In the genomic region with DNA sequence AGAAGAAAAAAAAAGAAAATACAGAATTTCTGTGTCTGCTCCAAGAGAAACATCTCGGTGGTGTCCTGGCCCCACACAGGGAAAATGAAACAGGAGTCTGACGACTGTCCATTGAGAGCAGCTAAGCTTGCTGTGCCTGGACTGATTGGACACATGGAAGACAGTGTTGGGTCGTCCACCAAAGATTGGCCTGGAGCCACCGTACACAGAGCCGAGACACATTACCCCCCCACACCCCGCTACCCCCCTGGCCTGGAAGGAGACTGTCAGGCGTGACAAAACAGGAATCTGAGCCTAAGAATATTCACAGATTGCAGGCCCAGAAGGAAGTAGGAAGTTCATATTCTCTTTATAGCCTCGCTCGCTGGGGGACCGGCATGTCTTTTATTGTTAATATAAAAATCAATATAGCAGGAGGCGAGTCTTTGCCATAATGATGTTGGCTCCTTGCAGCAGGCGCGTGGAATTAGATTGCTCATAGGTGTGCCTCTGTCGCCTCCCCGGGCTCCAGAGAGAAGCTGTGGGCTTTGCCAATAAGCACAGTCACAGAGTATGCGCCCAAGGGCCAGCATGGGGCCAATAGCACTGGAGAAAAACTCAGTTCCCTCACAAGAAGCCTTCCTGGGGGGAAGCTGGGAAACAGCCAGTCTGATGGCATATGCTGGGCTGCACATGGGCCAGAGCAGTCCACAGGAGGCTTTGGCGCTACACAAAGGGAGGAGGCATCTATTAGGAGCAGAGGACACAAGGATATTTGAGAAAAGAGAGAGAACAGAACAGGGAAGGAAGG, we compare ENCODE assay signal across 8 mouse cellular contexts. TPM values are rescaled to one million over a fixed set of nuclear protein-coding genes. Genes with fewer than 3 reads are reported as not detected.
A peak's percentile ranks its signal among the peaks of the same experiment; 100 is the strongest.
DNase-seq lines count a peak whose midpoint lies in the region; ATAC-seq and TF ChIP-seq lines count a peak whose summit lies in the region.

No protein-coding gene starts in this region.

- no peak for TF ChIP-seq CTCF in forebrain, postnatal 0 days (IDR thresholded peaks at IDR 0.05; ENCODE audit: low read depth)
- no peak for TF ChIP-seq CTCF in lung, postnatal 0 days (IDR thresholded peaks at IDR 0.05)

- peak overlapping the region; percentile 61; the same call in 1 of the 2 replicates for H3K27ac ChIP-seq in forebrain, embryonic 12.5 days
- H3K27ac ChIP-seq in forebrain, postnatal 0 days (ENCODE audit: low read depth, low read length), result no peak overlapping the region
- peak overlapping the region; percentile 41; the same call in 1 of the 2 replicates for H3K27ac ChIP-seq in heart, embryonic 12.5 days (ENCODE audit: poor library complexity, severe bottlenecking)
- H3K27ac ChIP-seq in lung, postnatal 0 days (ENCODE audit: low read length), result no peak overlapping the region; the same call in 1 of the 2 replicates

- H3K4me1 ChIP-seq in forebrain, embryonic 12.5 days, result peaks cover 13% of the 10 kb centered on the region
- no peaks in the 10 kb centered on the region for H3K4me1 ChIP-seq in forebrain, postnatal 0 days (ENCODE audit: insufficient read depth)
- H3K4me1 ChIP-seq in heart, embryonic 12.5 days (replicated peaks), result 0 out of 2 replicates have a peak, but pooled peaks cover 3% of the 10 kb centered on the region
- H3K4me1 ChIP-seq in lung, postnatal 0 days (ENCODE audit: insufficient read depth, low read depth, low read length), result no peaks in the 10 kb centered on the region

- no peaks in the 10 kb centered on the region for H3K9me3 ChIP-seq in forebrain, embryonic 12.5 days
- H3K9me3 ChIP-seq in forebrain, postnatal 0 days (ENCODE audit: low read length), result no peaks in the 10 kb centered on the region
- H3K9me3 ChIP-seq in heart, embryonic 12.5 days (replicated peaks), result peaks cover 6% of the 10 kb centered on the region; the same call in 1 of the 2 replicates
- H3K9me3 ChIP-seq in lung, postnatal 0 days (ENCODE audit: low read length), result no peaks in the 10 kb centered on the region

- no peak for TF ChIP-seq EP300 in lung, postnatal 0 days (IDR thresholded peaks at IDR 0.05)

- H3K36me3 ChIP-seq in forebrain, embryonic 12.5 days (replicated peaks), result no peaks in the 10 kb centered on the region
- H3K36me3 ChIP-seq in forebrain, postnatal 0 days (ENCODE audit: insufficient read depth), result no peaks in the 10 kb centered on the region
- H3K36me3 ChIP-seq in heart, embryonic 12.5 days, result no peaks in the 10 kb centered on the region
- no peaks in the 10 kb centered on the region for H3K36me3 ChIP-seq in lung, postnatal 0 days (ENCODE audit: insufficient read depth, low read length)

- no peak overlapping the region for H3K9ac ChIP-seq in forebrain, embryonic 12.5 days
- no peak overlapping the region for H3K9ac ChIP-seq in forebrain, postnatal 0 days
- no peak overlapping the region for H3K9ac ChIP-seq in heart, embryonic 12.5 days
- no peak overlapping the region for H3K9ac ChIP-seq in lung, postnatal 0 days (replicated peaks; ENCODE audit: low read depth)

- ATAC-seq in forebrain, embryonic 12.5 days (ENCODE audit: low FRiP score), result no peak
- no peak for ATAC-seq in forebrain, postnatal 0 days
- peak; percentile 73 for ATAC-seq in heart, embryonic 12.5 days (ENCODE audit: insufficient number of reproducible peaks, low FRiP score)
- peak; percentile 77 for ATAC-seq in lung, postnatal 0 days
- no peak for ATAC-seq in megakaryocyte-erythroid progenitor cell, adult 5-6 weeks (replicated peaks; ENCODE audit: low FRiP score, low TSS enrichment, poor library complexity, severe bottlenecking)

- no peak overlapping the region for H3K4me2 ChIP-seq in forebrain, embryonic 12.5 days
- no peak overlapping the region for H3K4me2 ChIP-seq in forebrain, postnatal 0 days (ENCODE audit: low read depth)
- 0 out of 2 replicates have a peak overlapping the region, but pooled peaks have one; percentile 29 for H3K4me2 ChIP-seq in heart, embryonic 12.5 days
- H3K4me2 ChIP-seq in lung, postnatal 0 days (replicated peaks; ENCODE audit: low read depth, low read length), result 0 out of 2 replicates have a peak overlapping the region, but pooled peaks have one; percentile 2

- no peak for DNase-seq in forebrain, postnatal 0 days
- peak; percentile 89 for DNase-seq in cerebellum, adult 11 months
- peak; percentile 47 for DNase-seq in lung, postnatal 0 days (ENCODE audit: low spot score)
- DNase-seq in Muller cell, postnatal 12 days (ENCODE audit: inconsistent ontology term), result no peak
- no peak for DNase-seq in adrenal gland, adult 18-20 months (ENCODE audit: low spot score in 2 of 2)

- 76% methylated on average over 17 of the region's 17 CpGs for WGBS in forebrain, embryonic 12.5 days
- WGBS in forebrain, postnatal 0 days, result 60% methylated on average over 17 of the region's 17 CpGs
- 66% methylated on average over 17 of the region's 17 CpGs for WGBS in heart, embryonic 12.5 days
- WGBS in lung, postnatal 0 days, result 58% methylated on average over 17 of the region's 17 CpGs

- no peak overlapping the region for H3K4me3 ChIP-seq in forebrain, embryonic 12.5 days (replicated peaks)
- no peak overlapping the region for H3K4me3 ChIP-seq in forebrain, postnatal 0 days (ENCODE audit: low read depth, low read length)
- no peak overlapping the region for H3K4me3 ChIP-seq in heart, embryonic 12.5 days
- no peak overlapping the region for H3K4me3 ChIP-seq in lung, postnatal 0 days (ENCODE audit: low read depth, low read length)

- no peaks in the 10 kb centered on the region for H3K27me3 ChIP-seq in forebrain, embryonic 12.5 days
- no peaks in the 10 kb centered on the region for H3K27me3 ChIP-seq in forebrain, postnatal 0 days (ENCODE audit: insufficient read depth, low read length)
- no peaks in the 10 kb centered on the region for H3K27me3 ChIP-seq in heart, embryonic 12.5 days (replicated peaks)
- no peaks in the 10 kb centered on the region for H3K27me3 ChIP-seq in lung, postnatal 0 days (replicated peaks; ENCODE audit: insufficient read depth, low read length)

RNA-seq across cellular contexts. Expression of gene Tmem132c, which starts 49.0 kb away (rescaled TPM):
- 15.5 and 20.9 TPM in 2 replicates for polyA plus RNA-seq in forebrain, embryonic 12.5 days (2016; fragmentation: Nextera tagmentation; extraction: Ambion mirVana)
- 18.9 and 25.6 TPM in 2 replicates for total RNA-seq in forebrain, postnatal 0 days (2014; rRNA removed)
- polyA plus RNA-seq in forebrain, postnatal 0 days (2015; fragmentation: Nextera tagmentation; extraction: Ambion mirVana), result 5.2 and 7.5 TPM in 2 replicates
- polyA plus RNA-seq in heart, embryonic 12.5 days (2016; fragmentation: Nextera tagmentation; extraction: Ambion mirVana), result 3.4 and 3.6 TPM in 2 replicates
- 11.1 and 11.8 TPM in 2 replicates for polyA plus RNA-seq in lung, postnatal 0 days (2015; fragmentation: Nextera tagmentation; extraction: Ambion mirVana)
- under 1 TPM; 0.27 to 0.58 TPM for total RNA-seq in adrenal gland, adult 18-20 months (2021)
- not detected in 2 replicates for total RNA-seq in megakaryocyte-erythroid progenitor cell, adult 5-6 weeks (2014; fragmentation: Nextera tagmentation)
- not detected in 2 replicates for total RNA-seq in megakaryocyte-erythroid progenitor cell, adult 5-6 weeks (2017)

Comparison
In these comparisons a context has a peak if more than half of its experiments do, and no peak if none do; other contexts are left out.
1. H3K27ac ChIP-seq: peak in forebrain, embryonic 12.5 days (single experiment) and heart, embryonic 12.5 days (single experiment); none in forebrain, postnatal 0 days (single experiment) and lung, postnatal 0 days (single experiment).
2. ATAC-seq: peak in heart, embryonic 12.5 days (single experiment) and lung, postnatal 0 days (single experiment); none in forebrain, embryonic 12.5 days (single experiment), forebrain, postnatal 0 days (single experiment) and megakaryocyte-erythroid progenitor cell, adult 5-6 weeks (single experiment).
3. H3K4me2 ChIP-seq: peak in heart, embryonic 12.5 days (single experiment) and lung, postnatal 0 days (single experiment); none in forebrain, embryonic 12.5 days (single experiment) and forebrain, postnatal 0 days (single experiment).
4. DNase-seq: peak in cerebellum, adult 11 months (single experiment) and lung, postnatal 0 days (single experiment); none in forebrain, postnatal 0 days (single experiment), Muller cell, postnatal 12 days (single experiment) and adrenal gland, adult 18-20 months (0 of 2).